Mouse (Mus musculus): ENCODE data around the gene Pnpla5.
A peak's percentile ranks its signal among the peaks of the same experiment; 100 is the strongest.
"Not testable (repeated sequence)": the region's sequence is repeated elsewhere in the genome, so short reads cannot be mapped to it uniquely, and the experiment has no call there.

The Pnpla5 gene

DNA sequence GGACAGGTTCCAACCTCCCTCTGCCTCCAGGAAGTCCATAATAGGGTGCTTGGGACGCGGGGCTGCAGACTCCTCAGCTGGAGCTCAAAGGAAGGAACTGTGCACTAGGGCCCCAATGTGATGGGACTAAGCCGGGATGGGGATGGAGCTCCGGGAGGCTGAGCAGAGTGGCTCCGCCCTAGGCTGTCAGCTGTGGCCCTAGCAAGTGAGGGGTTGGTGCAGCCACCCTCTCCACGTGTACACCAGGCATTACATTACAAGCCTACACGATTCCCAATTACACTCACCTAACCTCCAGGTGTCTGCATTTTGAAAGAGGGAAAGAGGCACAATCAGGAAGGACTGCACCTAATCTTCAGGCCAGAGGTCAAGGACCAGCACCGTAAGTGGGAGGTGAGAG lies at the start of gene Pnpla5:
Gene Pnpla5 (minus strand): TSS at position 101 of the 400 bp plus-strand sequence.
- no peak for DNase-seq

GRCm38 (mm10) chr15:84171166-84171565 lies 48.2 kb upstream of the Pnpla5 start:
- DNase-seq: no peak

- no peak for DNase-seq
These were observed 46.5 kb upstream of the Pnpla5 start for GRCm38 (mm10) chr15:84169511-84169910.

DNA sequence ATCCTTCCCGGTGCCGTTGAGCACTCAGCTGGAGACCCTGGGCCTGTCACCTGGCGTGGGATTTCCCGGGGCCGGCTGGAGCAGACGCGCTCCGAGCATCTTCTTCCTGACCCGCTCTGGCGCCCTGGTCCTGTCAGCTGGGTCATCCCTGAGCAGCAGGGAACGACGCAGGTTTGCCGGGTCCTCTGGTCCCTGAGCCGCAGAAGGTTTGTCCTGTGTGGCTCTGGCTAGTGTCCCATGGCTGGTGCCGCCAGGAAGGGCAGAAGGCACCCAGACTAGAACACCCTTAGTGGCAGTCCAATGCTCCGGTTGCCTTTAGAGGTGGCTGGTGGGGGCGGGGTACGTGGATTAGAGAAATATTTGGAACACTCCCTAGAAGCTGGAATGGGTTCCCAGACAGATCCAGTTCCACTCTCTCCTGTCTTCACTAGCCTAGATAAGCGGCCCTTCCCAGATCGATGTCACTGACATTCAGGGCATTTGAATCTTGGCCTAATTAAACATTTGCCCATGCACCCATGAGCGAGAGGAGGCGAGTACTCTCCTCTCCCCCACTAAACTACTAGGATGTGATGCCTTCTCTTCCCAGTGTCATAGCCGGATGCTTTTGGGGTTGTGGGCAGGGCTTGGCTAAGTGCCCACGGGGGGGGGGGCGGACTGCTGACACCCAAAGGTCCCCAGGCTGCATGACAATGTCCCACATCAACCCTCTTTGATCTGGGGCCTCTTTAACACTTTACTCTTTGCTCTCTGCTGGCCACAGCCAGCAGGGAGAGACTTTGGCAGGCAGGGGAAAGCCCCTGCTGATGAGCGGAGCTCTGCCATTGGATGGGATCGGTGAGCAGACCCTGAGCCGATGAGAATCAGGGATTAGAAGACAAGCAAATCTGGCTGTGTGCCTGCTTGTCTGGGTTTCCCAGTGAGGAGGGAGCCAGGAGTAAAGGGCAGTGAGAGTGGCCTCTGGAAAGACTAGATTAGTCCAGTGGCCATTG lies 45.5 kb upstream of the Pnpla5 start:
- peak; percentile 38 for DNase-seq

GRCm38 (mm10) chr15:84167600-84167999 lies 44.6 kb upstream of the Pnpla5 start, which contains the start of gene Pnpla3:
TSS of gene Pnpla3 (plus strand) at chr15:84167837.
- DNase-seq: peak; percentile 95

GRCm38 (mm10) chr15:84166818-84167217 lies 43.8 kb upstream of the Pnpla5 start:
- no peak for DNase-seq

GRCm38 (mm10) chr15:84161871-84162270 lies 38.9 kb upstream of the Pnpla5 start:
- DNase-seq: no peak

DNA sequence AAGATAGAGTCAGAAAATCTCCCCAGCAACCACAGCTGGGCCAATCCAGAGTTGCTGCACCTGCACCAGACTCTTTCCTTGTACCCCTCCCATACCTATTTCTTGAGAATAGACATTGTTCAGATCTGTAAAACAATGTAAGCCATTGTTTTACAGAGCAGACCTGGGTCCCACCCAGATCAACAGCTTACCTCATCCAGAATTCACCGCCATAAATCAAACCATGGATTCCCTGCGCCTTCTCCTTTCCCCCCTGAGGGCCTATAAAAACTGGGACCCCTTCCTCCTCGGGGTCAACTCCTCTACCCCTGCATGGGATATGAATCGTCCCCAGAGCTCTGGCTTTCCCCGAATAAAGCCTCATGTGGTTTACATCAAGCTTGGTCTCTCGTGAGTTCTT lies 34.6 kb upstream of the Pnpla5 start:
- not testable (repeated sequence) for DNase-seq

DNA sequence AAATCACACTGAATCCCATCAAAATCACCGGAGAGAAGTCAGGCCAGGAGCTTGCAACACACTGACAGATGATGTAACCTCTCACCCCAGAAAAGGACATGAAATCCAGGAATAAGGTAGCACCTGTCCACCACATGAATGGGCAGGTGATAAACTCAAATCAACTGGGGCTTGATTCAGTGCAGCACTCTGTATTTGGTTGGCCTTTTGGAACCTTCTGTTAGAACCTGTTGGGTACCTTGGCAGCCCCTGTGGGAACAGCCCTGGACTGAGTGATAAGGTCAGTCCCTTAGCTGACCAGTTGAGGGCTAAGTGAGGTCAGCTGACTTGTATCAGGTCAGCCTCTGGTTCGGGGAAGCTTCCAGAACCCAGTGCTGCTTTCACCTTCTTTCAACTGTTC lies 33.2 kb upstream of the Pnpla5 start:
- no peak for DNase-seq

DNA sequence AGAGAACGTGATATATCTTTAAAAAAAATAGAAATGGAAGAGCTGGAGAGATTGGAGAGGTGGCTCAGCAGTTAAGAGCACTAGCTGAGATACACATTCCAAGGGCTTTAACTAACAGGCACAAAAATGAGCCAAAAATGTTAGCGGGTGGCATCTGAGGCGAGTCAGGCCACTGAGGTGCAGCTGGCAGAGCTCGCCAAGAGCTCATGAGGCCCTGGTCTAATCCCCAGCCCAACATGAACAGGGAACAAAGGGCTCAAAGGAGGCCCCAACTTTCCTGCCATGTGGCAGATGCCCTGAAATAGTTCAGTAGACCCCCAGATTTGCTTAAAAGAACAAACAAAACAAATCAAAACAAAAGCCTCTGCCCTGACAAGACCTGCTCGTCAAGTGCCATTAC lies 18.0 kb upstream of the Pnpla5 start:
- DNase-seq: no peak

GRCm38 (mm10) chr15:84140109-84140508 lies 17.1 kb upstream of the Pnpla5 start:
- no peak for DNase-seq

GRCm38 (mm10) chr15:84139592-84140005 lies 16.6 kb upstream of the Pnpla5 start:
- no peak for DNase-seq

- DNase-seq: no peak
These were observed 13.8 kb upstream of the Pnpla5 start for GRCm38 (mm10) chr15:84136473-84137415.

- DNase-seq: no peak
These were observed 12.5 kb upstream of the Pnpla5 start for GRCm38 (mm10) chr15:84135472-84135871.

DNA sequence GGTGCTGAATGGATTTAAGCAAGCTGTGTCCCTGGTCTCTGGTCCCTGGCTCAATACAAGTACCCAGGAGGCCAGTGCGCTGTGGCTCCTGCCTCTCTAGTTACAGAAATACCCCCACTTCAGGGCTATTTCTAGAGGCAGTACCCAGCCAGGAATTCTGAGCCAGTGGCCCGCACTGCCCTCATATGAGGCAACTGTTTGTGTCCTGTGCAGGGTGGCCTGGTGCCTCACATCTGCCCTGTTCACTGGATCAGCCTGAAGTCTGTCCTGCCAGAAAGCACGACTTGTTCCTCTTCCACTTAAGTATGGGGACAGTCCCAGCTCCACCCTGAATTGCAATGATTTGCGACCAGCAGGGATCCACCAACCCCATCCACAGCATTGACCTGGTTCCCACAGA lies 10.5 kb upstream of the Pnpla5 start:
- DNase-seq: no peak

GRCm38 (mm10) chr15:84131971-84132370 lies 9.0 kb upstream of the Pnpla5 start:
- no peak for DNase-seq

DNA sequence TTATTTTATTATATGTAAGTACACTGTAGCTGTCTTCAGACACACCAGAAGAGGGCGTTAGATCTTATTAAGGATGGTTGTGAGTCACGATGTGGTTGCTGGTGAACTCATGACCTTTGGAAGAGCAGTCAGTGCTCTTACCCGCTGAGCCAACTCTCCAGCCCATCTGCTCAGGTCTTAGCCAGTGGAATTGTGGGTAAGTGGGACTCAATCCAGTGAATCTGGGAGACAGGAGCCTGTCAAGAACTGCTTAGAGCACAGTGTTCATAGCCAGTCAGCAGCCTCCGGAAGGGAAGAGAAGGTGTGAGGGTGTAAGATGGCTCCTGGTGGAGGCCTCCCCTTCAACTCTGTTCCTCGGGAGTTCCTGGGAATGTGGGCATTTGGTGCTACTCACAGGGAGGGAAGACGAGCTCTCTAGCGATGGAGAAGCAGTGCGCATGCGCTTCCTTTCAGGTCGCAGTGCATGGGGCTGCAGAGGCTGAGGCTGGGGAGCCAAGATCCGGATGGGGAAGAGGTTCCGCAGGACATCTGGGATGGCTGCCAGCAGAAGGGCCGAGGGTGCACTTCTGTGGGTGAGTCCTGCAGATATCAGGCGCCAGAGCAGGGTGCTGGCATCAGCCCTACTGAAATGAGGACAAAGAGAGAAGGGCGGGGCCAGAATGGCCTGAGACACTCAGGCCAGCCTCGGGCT lies 8.3 kb upstream of the Pnpla5 start:
- no peak for DNase-seq

- DNase-seq: no peak
These were observed 3.9 kb upstream of the Pnpla5 start for GRCm38 (mm10) chr15:84126871-84127270.

DNA sequence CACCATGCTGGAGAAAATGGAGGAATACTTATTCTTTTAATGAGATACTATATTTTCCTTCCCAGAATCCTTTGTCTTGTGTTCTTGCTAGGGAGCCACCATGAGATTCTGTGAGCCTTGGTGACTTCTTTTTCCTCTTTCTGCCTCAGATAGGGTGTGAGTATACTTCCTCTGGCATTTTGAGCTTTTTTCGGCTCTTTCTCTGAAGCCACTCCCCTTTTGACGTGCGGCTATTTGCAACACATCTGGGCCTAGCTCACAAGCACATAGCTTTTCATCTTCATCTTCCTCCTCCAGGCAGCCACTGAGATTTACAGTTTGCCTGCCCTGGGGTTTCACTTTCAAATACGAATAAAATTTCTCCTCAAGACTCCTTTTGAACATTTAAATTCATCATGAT lies 3.5 kb upstream of the Pnpla5 start:
- no peak for DNase-seq

DNA sequence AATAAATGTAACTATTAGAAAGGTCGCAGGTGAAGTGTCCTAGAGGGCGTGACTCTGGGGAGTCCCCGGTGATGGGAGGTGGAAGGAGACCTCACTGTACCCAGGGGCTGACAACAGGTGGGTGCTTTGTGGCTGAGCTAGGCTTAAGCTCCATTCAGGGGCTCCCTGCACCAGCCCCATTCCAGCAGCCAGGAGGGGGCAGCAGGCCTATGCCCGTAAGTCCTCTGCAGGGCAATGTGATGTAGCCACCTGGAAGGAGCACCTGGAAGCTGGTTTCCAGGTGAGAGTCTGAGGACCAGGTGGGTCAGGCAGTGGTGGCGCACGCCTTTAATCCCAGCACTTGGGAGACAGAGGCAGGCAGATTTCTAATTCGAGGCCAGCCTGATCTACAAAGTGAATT lies 1.1 kb upstream of the Pnpla5 start:
- DNase-seq: no peak

- no peak for DNase-seq
These were observed 1.9 kb downstream of the Pnpla5 start for GRCm38 (mm10) chr15:84121036-84121435.

- DNase-seq: no peak
These were observed 2.4 kb downstream of the Pnpla5 start for GRCm38 (mm10) chr15:84120612-84121011.

GRCm38 (mm10) chr15:84116466-84116865 lies 6.5 kb downstream of the Pnpla5 start:
- DNase-seq: no peak
